Mouse (Mus musculus): Measurements from ENCODE around the gene Pfas. TPM values are rescaled to one million over a fixed set of nuclear protein-coding genes. Genes with fewer than 3 reads are reported as not detected.

Gene Pfas
- polyA plus RNA-seq (2014; fragmentation: Nextera tagmentation; extraction: Ambion mirVana), result 19.1 and 21.9 TPM in 2 replicates

GRCm38 (mm10) chr11:69008182-69009121 is at the start of gene Pfas:
Pfas (minus strand) TSS chr11:69008460.
- Histone ChIP-seq H3K9ac (ENCODE audit: low read depth, low read length) (peak within 1 kb of the TSS; percentile 75), H3K4me2 (ENCODE audit: low read depth, low read length) (peak within 1 kb of the TSS; percentile 79), H3K4me3 (ENCODE audit: low read depth, low read length) (peak within 1 kb of the TSS; percentile 62), H3K27me3 (replicated peaks; ENCODE audit: control insufficient read depth, insufficient read depth, low read length) (no peaks in the 10 kb centered on the region), H3K27ac (replicated peaks; ENCODE audit: low read depth, low read length) (peak within 1 kb of the TSS; percentile 39), H3K9me3 (ENCODE audit: control insufficient read depth, low read length) (no peaks in the 10 kb centered on the region), H3K36me3 (ENCODE audit: control insufficient read depth, insufficient read depth, low read length) (0 out of 2 replicates have a peak, but pooled peaks cover 3% of the 10 kb centered on the region), H3K4me1 (ENCODE audit: control insufficient read depth, insufficient read depth, low read length) (peaks cover 10% of the 10 kb centered on the region)
- ATAC-seq (ENCODE audit: low read depth) (peak; percentile 89), DNase-seq (ENCODE audit: low spot score) (peak; percentile 96)
- WGBS, result 8% methylated on average over 38 of the region's 38 CpGs

- WGBS, result 76% methylated on average over 3 of the region's 3 CpGs
- no peak overlapping the region for H3K9ac ChIP-seq (ENCODE audit: low read depth, low read length)
These were observed 45.6 kb upstream of the Pfas start for GRCm38 (mm10) chr11:69053848-69054247.

GRCm38 (mm10) chr11:69052824-69053421 is 44.7 kb upstream of the Pfas start:
- H3K4me2 ChIP-seq (ENCODE audit: low read depth, low read length), result no peak overlapping the region
- H3K36me3 ChIP-seq (ENCODE audit: control insufficient read depth, insufficient read depth, low read length), result peaks cover 46% of the 10 kb centered on the region
- no peak overlapping the region for H3K9ac ChIP-seq (ENCODE audit: low read depth, low read length)
- no peak overlapping the region for H3K27ac ChIP-seq (replicated peaks; ENCODE audit: low read depth, low read length)
- H3K27me3 ChIP-seq (replicated peaks; ENCODE audit: control insufficient read depth, insufficient read depth, low read length), result no peaks in the 10 kb centered on the region
- H3K4me1 ChIP-seq (ENCODE audit: control insufficient read depth, insufficient read depth, low read length), result no peaks in the 10 kb centered on the region
- 80% methylated on average over 2 of the region's 2 CpGs for WGBS
- DNase-seq (ENCODE audit: low spot score), result no peak
- no peaks in the 10 kb centered on the region for H3K9me3 ChIP-seq (ENCODE audit: control insufficient read depth, low read length)
- ATAC-seq (ENCODE audit: low read depth), result no peak
- no peak overlapping the region for H3K4me3 ChIP-seq (ENCODE audit: low read depth, low read length)

More at GRCm38 (mm10) chr11:69053848-69054247, 45.6 kb upstream of the Pfas start:
- Histone ChIP-seq H3K4me2 (ENCODE audit: low read depth, low read length) (no peak overlapping the region), H3K27ac (replicated peaks; ENCODE audit: low read depth, low read length) (no peak overlapping the region), H3K4me3 (ENCODE audit: low read depth, low read length) (no peak overlapping the region), H3K36me3 (ENCODE audit: control insufficient read depth, insufficient read depth, low read length) (peaks cover 40% of the 10 kb centered on the region), H3K4me1 (ENCODE audit: control insufficient read depth, insufficient read depth, low read length) (peaks cover 5% of the 10 kb centered on the region), H3K9me3 (ENCODE audit: control insufficient read depth, low read length) (no peaks in the 10 kb centered on the region), H3K27me3 (replicated peaks; ENCODE audit: control insufficient read depth, insufficient read depth, low read length) (no peaks in the 10 kb centered on the region)
- ATAC-seq (ENCODE audit: low read depth) (no peak), DNase-seq (ENCODE audit: low spot score) (no peak)

- DNase-seq (ENCODE audit: low spot score) (no peak), ATAC-seq (ENCODE audit: low read depth) (no peak)
- peaks cover 46% of the 10 kb centered on the region for H3K36me3 ChIP-seq (ENCODE audit: control insufficient read depth, insufficient read depth, low read length)
- no peak overlapping the region for H3K4me2 ChIP-seq (ENCODE audit: low read depth, low read length)
- no peaks in the 10 kb centered on the region for H3K4me1 ChIP-seq (ENCODE audit: control insufficient read depth, insufficient read depth, low read length)
- H3K9me3 ChIP-seq (ENCODE audit: control insufficient read depth, low read length), result no peaks in the 10 kb centered on the region
- H3K27ac ChIP-seq (replicated peaks; ENCODE audit: low read depth, low read length), result no peak overlapping the region
- WGBS, result 83% methylated on average over 4 of the region's 4 CpGs
- no peak overlapping the region for H3K9ac ChIP-seq (ENCODE audit: low read depth, low read length)
- H3K4me3 ChIP-seq (ENCODE audit: low read depth, low read length), result no peak overlapping the region
- H3K27me3 ChIP-seq (replicated peaks; ENCODE audit: control insufficient read depth, insufficient read depth, low read length), result no peaks in the 10 kb centered on the region
These were observed 43.5 kb upstream of the Pfas start for GRCm38 (mm10) chr11:69051771-69052170.

GRCm38 (mm10) chr11:69050748-69051147 is 42.5 kb upstream of the Pfas start:
- DNase-seq (ENCODE audit: low spot score) (no peak), ATAC-seq (ENCODE audit: low read depth) (no peak)
- WGBS, result 89% methylated on average over 8 of the region's 8 CpGs
- peaks cover 46% of the 10 kb centered on the region for H3K36me3 ChIP-seq (ENCODE audit: control insufficient read depth, insufficient read depth, low read length)
- no peak overlapping the region for H3K4me3 ChIP-seq (ENCODE audit: low read depth, low read length)
- no peaks in the 10 kb centered on the region for H3K9me3 ChIP-seq (ENCODE audit: control insufficient read depth, low read length)
- H3K9ac ChIP-seq (ENCODE audit: low read depth, low read length), result no peak overlapping the region
- no peaks in the 10 kb centered on the region for H3K4me1 ChIP-seq (ENCODE audit: control insufficient read depth, insufficient read depth, low read length)
- no peaks in the 10 kb centered on the region for H3K27me3 ChIP-seq (replicated peaks; ENCODE audit: control insufficient read depth, insufficient read depth, low read length)
- H3K27ac ChIP-seq (replicated peaks; ENCODE audit: low read depth, low read length), result no peak overlapping the region
- no peak overlapping the region for H3K4me2 ChIP-seq (ENCODE audit: low read depth, low read length)

- peaks cover 40% of the 10 kb centered on the region for H3K36me3 ChIP-seq (ENCODE audit: control insufficient read depth, insufficient read depth, low read length)
- H3K9me3 ChIP-seq (ENCODE audit: control insufficient read depth, low read length), result no peaks in the 10 kb centered on the region
- H3K27ac ChIP-seq (replicated peaks; ENCODE audit: low read depth, low read length), result no peak overlapping the region
- no peaks in the 10 kb centered on the region for H3K27me3 ChIP-seq (replicated peaks; ENCODE audit: control insufficient read depth, insufficient read depth, low read length)
- H3K4me2 ChIP-seq (ENCODE audit: low read depth, low read length), result no peak overlapping the region
- WGBS, result 92% methylated on average over 14 of the region's 14 CpGs
- no peaks in the 10 kb centered on the region for H3K4me1 ChIP-seq (ENCODE audit: control insufficient read depth, insufficient read depth, low read length)
- H3K9ac ChIP-seq (ENCODE audit: low read depth, low read length), result no peak overlapping the region
- ATAC-seq (ENCODE audit: low read depth), result no peak
- no peak for DNase-seq (ENCODE audit: low spot score)
- H3K4me3 ChIP-seq (ENCODE audit: low read depth, low read length), result no peak overlapping the region
These were observed 39.9 kb upstream of the Pfas start for GRCm38 (mm10) chr11:69048151-69048550.

GRCm38 (mm10) chr11:69047592-69047991 is 39.3 kb upstream of the Pfas start:
- peak overlapping the region; percentile 80; the same call in 1 of the 2 replicates for H3K4me2 ChIP-seq (ENCODE audit: low read depth, low read length)
- peaks cover 39% of the 10 kb centered on the region for H3K36me3 ChIP-seq (ENCODE audit: control insufficient read depth, insufficient read depth, low read length)
- no peak overlapping the region for H3K9ac ChIP-seq (ENCODE audit: low read depth, low read length)
- no peak overlapping the region for H3K4me3 ChIP-seq (ENCODE audit: low read depth, low read length)
- WGBS, result 92% methylated on average over 12 of the region's 12 CpGs
- no peak overlapping the region for H3K27ac ChIP-seq (replicated peaks; ENCODE audit: low read depth, low read length)
- H3K27me3 ChIP-seq (replicated peaks; ENCODE audit: control insufficient read depth, insufficient read depth, low read length), result no peaks in the 10 kb centered on the region
- H3K9me3 ChIP-seq (ENCODE audit: control insufficient read depth, low read length), result no peaks in the 10 kb centered on the region
- ATAC-seq (ENCODE audit: low read depth), result no peak
- no peak for DNase-seq (ENCODE audit: low spot score)
- no peaks in the 10 kb centered on the region for H3K4me1 ChIP-seq (ENCODE audit: control insufficient read depth, insufficient read depth, low read length)

- H3K4me2 ChIP-seq (ENCODE audit: low read depth, low read length), result peak overlapping the region; percentile 80
- no peaks in the 10 kb centered on the region for H3K4me1 ChIP-seq (ENCODE audit: control insufficient read depth, insufficient read depth, low read length)
- peak overlapping the region; percentile 81 for H3K9ac ChIP-seq (ENCODE audit: low read depth, low read length)
- no peaks in the 10 kb centered on the region for H3K9me3 ChIP-seq (ENCODE audit: control insufficient read depth, low read length)
- H3K36me3 ChIP-seq (ENCODE audit: control insufficient read depth, insufficient read depth, low read length), result peaks cover 32% of the 10 kb centered on the region
- no peaks in the 10 kb centered on the region for H3K27me3 ChIP-seq (replicated peaks; ENCODE audit: control insufficient read depth, insufficient read depth, low read length)
- 10% methylated on average over 9 of the region's 9 CpGs for WGBS
- H3K4me3 ChIP-seq (ENCODE audit: low read depth, low read length), result peak overlapping the region; percentile 76
- DNase-seq (ENCODE audit: low spot score) (no peak), ATAC-seq (ENCODE audit: low read depth) (no peak)
- H3K27ac ChIP-seq (replicated peaks; ENCODE audit: low read depth, low read length), result peak overlapping the region; percentile 85; the same call in 1 of the 2 replicates
These were observed 38.1 kb upstream of the Pfas start for GRCm38 (mm10) chr11:69046395-69046774.

All from embryonic facial prominence, embryonic 14.5 days (tissue).